Mouse (Mus musculus) heart, embryonic 11.5 days (tissue): Measurements from ENCODE around the gene Dcbld1. TPM values are rescaled to one million over a fixed set of nuclear protein-coding genes. Genes with fewer than 3 reads are reported as not detected.

ENCODE experiments used
- ATAC-seq: fragments of 200-750 bp; cut with Nextera tagmentation; replicated peaks from 2 replicates; pipeline ENCODE4 v1.8.0; 2017; ENCODE audit warnings: moderate library complexity; ENCODE audit not compliant: insufficient number of reproducible peaks, low FRiP score, low TSS enrichment
- H3K27ac ChIP-seq: fragments of 300-500 bp; sonication (generic); 2 replicates; pipeline ENCODE4 v1.5.1; 2014; ENCODE audit warnings: mild to moderate bottlenecking, low read depth, low read length
- H3K27me3 ChIP-seq: fragments of 300-500 bp; sonication (generic); 2 replicates; pipeline ENCODE4 v1.6.1; 2014; ENCODE audit warnings: mild to moderate bottlenecking, low read length, mixed read lengths; ENCODE audit not compliant: control insufficient read depth, insufficient read depth
- H3K36me3 ChIP-seq: fragments of 300-500 bp; sonication (generic); 2 replicates; pipeline ENCODE4 v1.6.1; 2014; ENCODE audit warnings: mild to moderate bottlenecking, low read length, moderate library complexity, mixed read lengths; ENCODE audit not compliant: control insufficient read depth, insufficient read depth
- H3K4me1 ChIP-seq: fragments of 300-500 bp; sonication (generic); 2 replicates; pipeline ENCODE4 v1.6.1; 2014; ENCODE audit warnings: low read length; ENCODE audit not compliant: control insufficient read depth, insufficient read depth
- H3K4me2 ChIP-seq: fragments of 300-500 bp; sonication (generic); 2 replicates; pipeline ENCODE4 v1.6.1; 2014; ENCODE audit warnings: mild to moderate bottlenecking, moderate library complexity
- H3K4me3 ChIP-seq: fragments of 300-500 bp; sonication (generic); 2 replicates; pipeline ENCODE4 v1.5.1; 2014; ENCODE audit warnings: low read depth, low read length
- H3K9ac ChIP-seq: fragments of 300-500 bp; sonication (generic); 2 replicates; pipeline ENCODE4 v1.6.1; 2014; ENCODE audit warnings: mild to moderate bottlenecking, low read depth, low read length, moderate library complexity
- H3K9me3 ChIP-seq: fragments of 300-500 bp; sonication (generic); replicated peaks from 2 replicates; pipeline ENCODE4 v1.6.1; 2016; ENCODE audit warnings: low read length; ENCODE audit not compliant: control insufficient read depth
- WGBS: fragments of 180-500 bp; shearing (Covaris S2); extraction: QIAGEN DNeasy Blood & Tissue Kit; methylation state at CpG from one replicate; pipeline ENCODE4 v1.1.7; 2014; ENCODE audit not compliant: insufficient replicate concordance; 5-methylcytosine and 5-hydroxymethylcytosine counted together
- polyA plus RNA-seq: library from polyadenylated mRNA; unstranded; fragments of >200 nt; fragmentation: Nextera tagmentation; extraction: Ambion mirVana; gene quantifications from 2 replicates; pipeline ENCODE4 v1.2.1, GENCODE M21; 2014

Gene Dcbld1
- polyA plus RNA-seq, 1 experiment from 2014 or later = 6.8 TPM

- WGBS = 95% methylated on average over 4 of the region's 4 CpGs
- H3K27me3 ChIP-seq = no peaks in the 10 kb centered on the region
- H3K36me3 ChIP-seq = no peaks in the 10 kb centered on the region
- H3K4me3 ChIP-seq = no peak overlapping the region
- H3K4me1 ChIP-seq = no peaks in the 10 kb centered on the region
- no peak for ATAC-seq
- no peak overlapping the region for H3K4me2 ChIP-seq
- H3K9me3 ChIP-seq = no peaks in the 10 kb centered on the region
- no peak overlapping the region for H3K9ac ChIP-seq
- H3K27ac ChIP-seq = no peak overlapping the region
Observed at GRCm38 (mm10) chr10:52360241-52360735, 126.9 kb downstream of the Dcbld1 start.

GRCm38 (mm10) chr10:52360862-52361609 is 127.6 kb downstream of the Dcbld1 start:
- Histone ChIP-seq H3K9ac (no peak overlapping the region), H3K4me1 (no peaks in the 10 kb centered on the region), H3K4me2 (no peak overlapping the region), H3K9me3 (no peaks in the 10 kb centered on the region), H3K27me3 (no peaks in the 10 kb centered on the region), H3K27ac (no peak overlapping the region), H3K4me3 (no peak overlapping the region), H3K36me3 (no peaks in the 10 kb centered on the region)
- 92% methylated on average over 9 of the region's 9 CpGs for WGBS
- no peak for ATAC-seq

- no peaks in the 10 kb centered on the region for H3K4me1 ChIP-seq
- no peak overlapping the region for H3K9ac ChIP-seq
- H3K27me3 ChIP-seq = no peaks in the 10 kb centered on the region
- no peaks in the 10 kb centered on the region for H3K9me3 ChIP-seq
- H3K27ac ChIP-seq = no peak overlapping the region
- H3K4me2 ChIP-seq = no peak overlapping the region
- H3K4me3 ChIP-seq = no peak overlapping the region
- ATAC-seq = no peak
- 75% methylated on average over 4 of the region's 4 CpGs for WGBS
- H3K36me3 ChIP-seq = no peaks in the 10 kb centered on the region
Observed at GRCm38 (mm10) chr10:52368376-52368775, 135.0 kb downstream of the Dcbld1 start.

Other genes with a start within 250 kb of the Dcbld1 start
- 0.43 and 0.61 TPM in 2 replicates for gene Vgll2, start 211.1 kb upstream of the Dcbld1 start, polyA plus RNA-seq
- gene Ros1, start 38.4 kb upstream of the Dcbld1 start, polyA plus RNA-seq = not detected in 2 replicates
- not detected in 2 replicates for gene Gm26741, start 125.1 kb downstream of the Dcbld1 start, polyA plus RNA-seq
- 15.0 and 15.9 TPM in 2 replicates for gene Gopc, start 148.5 kb downstream of the Dcbld1 start, polyA plus RNA-seq
- 0.16 TPM in 1 of 2 replicates, not detected in the other for gene Nepn, start 155.4 kb downstream of the Dcbld1 start, polyA plus RNA-seq
- gene Nus1, start 183.9 kb downstream of the Dcbld1 start, polyA plus RNA-seq = 9.9 and 11.2 TPM in 2 replicates